Mouse (Mus musculus) heart, adult 2 months (tissue): ENCODE results near the gene Camk2d.

Source experiments
- CTCF ChIP-seq: fragments of 200-600 bp; IDR thresholded peaks from 2 replicates; pipeline ENCODE4 v1.8.1; 2022; ENCODE audit warnings: antibody characterized with exemption, mild to moderate bottlenecking, moderate library complexity
- EP300 ChIP-seq: fragments of 200-500 bp; IDR thresholded peaks from 2 replicates; pipeline ENCODE4 v1.6.1; 2011; ENCODE audit warnings: low read depth, low read length, control low read depth; ENCODE audit not compliant: insufficient read depth
- POLR2A ChIP-seq: fragments of 200-500 bp; IDR thresholded peaks from 2 replicates; pipeline ENCODE4 v1.6.1; 2011; ENCODE audit warnings: mild to moderate bottlenecking, low read depth, low read length, control low read depth; ENCODE audit not compliant: insufficient read depth

- TF ChIP-seq CTCF (no peak), POLR2A (no peak), EP300 (no peak)
Measured at GRCm38 (mm10) chr3:126834641-126835167, 238.6 kb downstream of the Camk2d start.
